Mouse (Mus musculus) liver, adult 2 months (tissue): ENCODE measurements at regions not wholly inside any gene's neighbourhood (a gene's known extent, or its start where the extent isn't known, plus 50 kb on each side); places are given as distances from the start of the nearest gene placed in this dataset.

ENCODE experiments used
- DNase-seq: peaks from one replicate; pipeline ENCODE4 v3.0.0-alpha.2; 2011; ENCODE audit warnings: low read depth, low spot score; ENCODE audit errors: extremely low read depth
- H3K27ac ChIP-seq: fragments of 200-500 bp; replicated peaks from 2 replicates; pipeline ENCODE4 v1.5.1; 2012; ENCODE audit warnings: low read depth, mild to moderate bottlenecking, control low read depth, inconsistent platforms, low read length; ENCODE audit not compliant: insufficient read depth
- H3K27me3 ChIP-seq: fragments of 200-500 bp; 2 replicates; pipeline ENCODE4 v1.6.1; 2012; ENCODE audit warnings: mild to moderate bottlenecking, moderate library complexity, low read length, inconsistent platforms; ENCODE audit not compliant: control insufficient read depth, insufficient read depth
- H3K36me3 ChIP-seq: fragments of 200-500 bp; 2 replicates; pipeline ENCODE4 v1.6.1; 2012; ENCODE audit warnings: low read length, inconsistent platforms; ENCODE audit not compliant: control insufficient read depth, insufficient read depth
- H3K4me1 ChIP-seq: fragments of 200-500 bp; 2 replicates; pipeline ENCODE4 v1.6.1; 2011; ENCODE audit warnings: low read length; ENCODE audit not compliant: control insufficient read depth, insufficient read depth
- H3K4me3 ChIP-seq: fragments of 200-500 bp; 2 replicates; pipeline ENCODE4 v1.5.1; 2011; ENCODE audit warnings: low read depth, mild to moderate bottlenecking, control low read depth, low read length, moderate library complexity; ENCODE audit not compliant: insufficient read depth
- H3K79me2 ChIP-seq: fragments of 200-500 bp; 2 replicates; pipeline ENCODE4 v1.6.1; 2012; ENCODE audit warnings: inconsistent platforms, mild to moderate bottlenecking, low read length, moderate library complexity; ENCODE audit not compliant: control insufficient read depth, insufficient read depth
- H3K9ac ChIP-seq: fragments of 200-500 bp; 2 replicates; pipeline ENCODE4 v1.6.1; 2012; ENCODE audit warnings: low read depth, mild to moderate bottlenecking, control low read depth, inconsistent platforms, low read length
- CTCF ChIP-seq: fragments of 200-500 bp; IDR thresholded peaks from 2 replicates; pipeline ENCODE4 v1.5.1; 2011; ENCODE audit warnings: low read depth, low read length, control low read depth
- POLR2A ChIP-seq: fragments of 200-500 bp; IDR thresholded peaks from 2 replicates; pipeline ENCODE4 v1.6.1; 2011; ENCODE audit warnings: low read length, control low read depth; ENCODE audit not compliant: insufficient read depth; ENCODE audit errors: extremely low read depth
- WGBS: fragments of 180-500 bp; shearing (Covaris S2); methylation state at CpG from one replicate; pipeline ENCODE4 v1.1.7; 2018; 5-methylcytosine and 5-hydroxymethylcytosine counted together

DNA sequence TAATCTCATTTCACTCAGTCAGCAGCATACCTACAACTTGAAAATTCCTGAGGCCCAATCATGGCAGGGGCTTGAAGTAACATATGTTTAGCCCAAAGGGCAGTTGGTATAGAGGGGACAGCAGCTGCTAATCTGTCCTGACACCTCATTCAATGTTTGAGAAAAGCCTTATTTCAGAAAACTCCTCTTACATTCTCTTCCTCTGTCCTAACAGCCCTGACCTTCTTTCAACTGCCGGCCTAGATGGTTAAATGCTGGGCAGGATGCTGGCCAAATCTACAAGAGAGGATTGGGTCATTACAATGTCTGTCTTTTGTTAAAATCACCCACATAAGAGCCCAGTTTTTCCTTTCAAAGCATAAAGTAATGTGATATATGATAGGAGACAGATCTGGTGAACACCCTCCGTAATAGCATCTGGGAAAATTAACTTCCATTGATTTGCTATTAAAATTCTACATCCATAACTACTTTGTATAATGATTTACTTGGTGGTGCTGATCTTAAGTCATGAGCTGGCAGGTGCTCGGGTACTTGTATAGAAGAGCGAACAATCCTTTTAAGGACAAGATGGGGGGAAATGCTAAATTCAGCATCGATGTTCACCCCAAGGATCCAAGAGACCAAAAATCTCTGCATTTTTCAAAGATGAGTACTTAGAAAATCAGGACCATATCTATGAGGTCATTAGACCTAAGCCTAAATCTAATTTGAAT, 64.8 kb upstream of the Gm6657 start:
- no peak overlapping the region for H3K4me3 ChIP-seq
- H3K4me1 ChIP-seq = no peaks in the 10 kb centered on the region
- no peak for DNase-seq
- WGBS = 91% methylated on average over 5 of the region's 5 CpGs
- H3K9ac ChIP-seq = no peak overlapping the region
- H3K79me2 ChIP-seq = no peaks in the 10 kb centered on the region
- no peaks in the 10 kb centered on the region for H3K36me3 ChIP-seq
- H3K27ac ChIP-seq = no peak overlapping the region
- no peaks in the 10 kb centered on the region for H3K27me3 ChIP-seq
- TF ChIP-seq CTCF = no peak
- no peak for TF ChIP-seq POLR2A

DNA sequence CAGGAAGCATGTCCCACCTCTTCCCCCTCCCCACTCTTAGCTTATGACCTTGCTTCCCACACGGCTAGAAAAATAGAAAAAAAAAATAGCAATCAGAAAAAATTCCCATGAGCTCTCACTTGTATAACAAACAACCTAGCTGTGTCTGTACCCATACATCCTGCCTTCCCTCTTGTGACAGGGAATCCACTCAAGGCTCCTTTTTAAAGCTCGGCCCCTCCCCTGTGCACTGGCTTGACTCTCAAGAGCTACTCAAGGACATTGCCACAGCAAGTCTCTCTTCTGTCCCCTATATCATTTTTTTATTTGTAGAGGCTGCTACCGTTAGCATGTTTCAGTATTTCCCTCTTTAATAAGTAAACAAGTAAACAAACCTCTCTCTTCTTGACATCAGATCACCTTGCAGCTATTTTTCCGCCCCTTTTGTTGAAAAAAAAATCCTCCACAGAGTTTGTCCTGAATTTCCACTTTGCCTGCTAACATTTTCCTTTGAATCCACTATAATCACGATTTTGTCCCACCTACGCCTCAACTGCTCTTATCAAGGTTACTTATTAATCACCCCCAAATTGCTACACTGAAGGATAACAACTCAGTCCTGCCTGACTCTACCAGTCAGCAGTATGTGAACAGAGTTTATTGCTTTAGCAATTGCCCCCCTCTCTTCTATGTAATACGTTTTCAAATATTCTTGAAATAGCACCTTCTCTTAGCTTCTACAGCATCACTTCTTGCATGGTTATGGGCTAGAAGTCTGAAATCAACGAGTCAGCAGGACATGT, 61.8 kb upstream of the Gm6657 start:
- Histone ChIP-seq H3K36me3 (no peaks in the 10 kb centered on the region), H3K9ac (no peak overlapping the region), H3K79me2 (no peaks in the 10 kb centered on the region), H3K27ac (no peak overlapping the region), H3K4me3 (no peak overlapping the region), H3K4me1 (no peaks in the 10 kb centered on the region), H3K27me3 (no peaks in the 10 kb centered on the region)
- DNase-seq = no peak
- WGBS = 38% methylated on average over 8 of the region's 8 CpGs
- TF ChIP-seq CTCF = no peak
- TF ChIP-seq POLR2A = no peak

DNA sequence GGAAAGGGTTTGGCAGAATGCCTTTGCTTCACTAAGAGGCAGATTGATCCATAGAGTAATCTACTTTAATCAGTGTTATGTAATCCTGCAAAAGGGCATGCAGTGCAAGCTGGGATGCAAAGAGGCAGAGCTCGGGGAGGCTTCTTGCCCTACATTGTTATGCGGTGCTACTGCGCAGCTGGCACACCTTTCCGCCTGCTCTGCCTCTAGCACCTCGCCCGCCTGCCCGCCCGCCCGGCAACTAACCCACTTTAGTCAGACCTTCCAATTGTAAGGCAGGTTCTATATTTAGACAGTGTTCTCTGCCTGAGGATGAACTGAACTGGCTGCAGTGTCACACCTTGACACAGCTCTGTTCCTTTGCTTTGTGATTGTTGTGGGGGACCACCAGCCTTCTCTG, 60.7 kb upstream of the Gm6657 start:
- WGBS = 86% methylated on average over 9 of the region's 9 CpGs
- Histone ChIP-seq H3K36me3 (no peaks in the 10 kb centered on the region), H3K4me1 (no peaks in the 10 kb centered on the region), H3K79me2 (no peaks in the 10 kb centered on the region), H3K4me3 (no peak overlapping the region), H3K9ac (no peak overlapping the region), H3K27me3 (no peaks in the 10 kb centered on the region), H3K27ac (no peak overlapping the region)
- no peak for DNase-seq
- TF ChIP-seq CTCF (no peak), POLR2A (no peak)

DNA sequence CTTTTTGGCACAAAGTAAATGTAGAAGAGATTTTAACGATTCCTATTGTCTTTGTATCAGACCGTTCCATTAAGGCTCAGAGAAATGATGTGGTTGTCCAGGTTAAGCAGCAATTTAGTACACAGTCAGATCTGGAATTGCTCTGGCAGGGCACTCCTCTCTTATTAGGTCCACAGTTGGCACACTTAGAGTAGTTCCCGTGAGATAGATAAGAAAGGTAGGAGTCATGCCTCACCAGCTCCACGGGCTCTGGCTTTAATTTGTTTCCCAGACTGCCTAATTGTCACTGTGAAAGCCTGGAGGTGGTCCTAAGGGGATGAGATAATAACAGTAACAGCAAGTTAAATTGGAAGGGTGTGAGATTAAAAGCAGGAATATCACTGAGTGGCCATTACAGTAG, 60.1 kb upstream of the Gm6657 start:
- Histone ChIP-seq H3K27me3 (no peaks in the 10 kb centered on the region), H3K36me3 (no peaks in the 10 kb centered on the region), H3K4me1 (no peaks in the 10 kb centered on the region), H3K4me3 (no peak overlapping the region), H3K27ac (no peak overlapping the region), H3K9ac (no peak overlapping the region), H3K79me2 (no peaks in the 10 kb centered on the region)
- WGBS = 85% methylated on average over 4 of the region's 4 CpGs
- DNase-seq = no peak
- TF ChIP-seq CTCF = no peak
- no peak for TF ChIP-seq POLR2A

DNA sequence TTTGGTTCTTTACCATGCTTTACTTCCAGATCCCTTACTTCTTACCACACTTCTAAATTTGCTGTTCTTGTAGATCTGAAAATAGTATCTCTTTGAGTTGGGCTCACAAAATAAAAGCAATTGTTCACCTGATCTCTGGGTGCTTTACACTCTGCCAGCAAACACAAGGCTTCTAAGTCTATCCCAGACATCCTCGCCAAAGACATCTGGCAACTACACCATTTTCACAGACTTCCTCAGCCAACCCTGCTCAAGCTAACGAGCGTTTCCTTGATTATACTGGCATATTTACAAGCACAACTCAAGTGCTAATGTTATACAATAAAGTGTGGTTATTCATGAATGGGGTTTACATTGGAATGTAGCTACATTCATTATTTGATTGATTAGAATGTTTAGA, 56.8 kb upstream of the Gm6657 start:
- H3K4me1 ChIP-seq = no peaks in the 10 kb centered on the region
- H3K36me3 ChIP-seq = no peaks in the 10 kb centered on the region
- DNase-seq = no peak
- WGBS = 86% methylated on average over 3 of the region's 3 CpGs
- no peaks in the 10 kb centered on the region for H3K27me3 ChIP-seq
- H3K9ac ChIP-seq = no peak overlapping the region
- no peak overlapping the region for H3K4me3 ChIP-seq
- H3K27ac ChIP-seq = no peak overlapping the region
- no peaks in the 10 kb centered on the region for H3K79me2 ChIP-seq
- no peak for TF ChIP-seq CTCF
- no peak for TF ChIP-seq POLR2A

DNA sequence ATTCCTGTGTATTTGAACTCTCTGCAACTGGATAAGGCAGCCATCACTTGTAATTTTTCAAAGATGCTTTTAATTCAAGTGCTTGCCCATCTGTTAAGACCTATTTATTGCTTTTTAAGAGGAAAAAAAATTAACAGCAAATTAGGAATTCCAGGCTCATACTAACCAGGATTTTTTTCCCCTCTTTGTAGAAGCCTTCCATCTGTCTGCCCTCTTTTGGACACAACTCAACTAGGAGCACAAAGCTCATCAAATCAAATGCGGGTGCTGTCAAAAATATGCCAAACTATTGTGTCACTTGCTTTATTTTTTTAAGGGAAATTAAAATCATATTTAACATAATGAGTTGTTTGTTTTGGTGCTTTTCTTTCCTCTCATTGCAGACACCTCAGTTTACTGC, 55.6 kb upstream of the Gm6657 start:
- Histone ChIP-seq H3K9ac (no peak overlapping the region), H3K36me3 (no peaks in the 10 kb centered on the region), H3K4me3 (no peak overlapping the region), H3K27ac (no peak overlapping the region), H3K79me2 (no peaks in the 10 kb centered on the region), H3K4me1 (no peaks in the 10 kb centered on the region), H3K27me3 (no peaks in the 10 kb centered on the region)
- 94% methylated on average over 1 of the region's 1 CpGs for WGBS
- no peak for DNase-seq
- no peak for TF ChIP-seq CTCF
- TF ChIP-seq POLR2A = no peak
